Mouse (Mus musculus) intestine, embryonic 14.5 days (tissue): ENCODE results near the gene Inpp5f. TPM values are rescaled to one million over a fixed set of nuclear protein-coding genes. Genes with fewer than 3 reads are reported as not detected.

Experiments used
- ATAC-seq: fragments of 200-750 bp; cut with Nextera tagmentation; replicated peaks from 2 replicates; pipeline ENCODE4 v1.8.0; 2017; ENCODE audit warnings: low read depth, moderate number of reproducible peaks, moderate TSS enrichment, moderate library complexity; ENCODE audit not compliant: low FRiP score, low TSS enrichment
- DNase-seq: peaks from one replicate; pipeline ENCODE4 v3.0.0-alpha.2; 2018; ENCODE audit warnings: low spot score
- H3K27ac ChIP-seq: fragments of 300-500 bp; sonication (generic); 2 replicates; pipeline ENCODE4 v1.5.1; 2014; ENCODE audit warnings: low read depth, mild to moderate bottlenecking, control low read depth
- H3K27me3 ChIP-seq: fragments of 300-500 bp; sonication (generic); replicated peaks from 2 replicates; pipeline ENCODE4 v1.6.1; 2014; ENCODE audit warnings: low read length, control low read depth; ENCODE audit not compliant: control insufficient read depth, insufficient read depth
- H3K36me3 ChIP-seq: fragments of 300-500 bp; sonication (generic); 2 replicates; pipeline ENCODE4 v1.6.1; 2014; ENCODE audit warnings: low read length, control low read depth; ENCODE audit not compliant: control insufficient read depth, insufficient read depth
- H3K4me1 ChIP-seq: fragments of 300-500 bp; sonication (generic); replicated peaks from 2 replicates; pipeline ENCODE4 v1.6.1; 2014; ENCODE audit warnings: low read length, control low read depth, mixed read lengths; ENCODE audit not compliant: control insufficient read depth, insufficient read depth
- H3K4me2 ChIP-seq: fragments of 300-500 bp; sonication (generic); 2 replicates; pipeline ENCODE4 v1.6.1; 2014; ENCODE audit warnings: low read length
- H3K4me3 ChIP-seq: fragments of 300-500 bp; sonication (generic); 2 replicates; pipeline ENCODE4 v1.5.1; 2014; ENCODE audit warnings: low read depth, low read length, control low read depth, mixed read lengths
- H3K9ac ChIP-seq: fragments of 300-500 bp; sonication (generic); 2 replicates; pipeline ENCODE4 v1.6.1; 2014; ENCODE audit warnings: mild to moderate bottlenecking, low read length
- H3K9me3 ChIP-seq: fragments of 300-500 bp; sonication (generic); 2 replicates; pipeline ENCODE4 v1.6.1; 2016; ENCODE audit warnings: low read length, control low read depth; ENCODE audit not compliant: control insufficient read depth
- WGBS: fragments of 180-500 bp; shearing (Covaris S2); extraction: QIAGEN DNeasy Blood & Tissue Kit; methylation state at CpG from one replicate; pipeline ENCODE4 v1.1.7; 2014; 5-methylcytosine and 5-hydroxymethylcytosine counted together
- polyA plus RNA-seq: library from polyadenylated mRNA; unstranded; fragments of >200 nt; fragmentation: Nextera tagmentation; extraction: Ambion mirVana; gene quantifications from 2 replicates; pipeline ENCODE4 v1.2.1, GENCODE M21; 2014

The Inpp5f gene
- polyA plus RNA-seq, 1 experiment from 2014 or later = 33.7 TPM

DNA sequence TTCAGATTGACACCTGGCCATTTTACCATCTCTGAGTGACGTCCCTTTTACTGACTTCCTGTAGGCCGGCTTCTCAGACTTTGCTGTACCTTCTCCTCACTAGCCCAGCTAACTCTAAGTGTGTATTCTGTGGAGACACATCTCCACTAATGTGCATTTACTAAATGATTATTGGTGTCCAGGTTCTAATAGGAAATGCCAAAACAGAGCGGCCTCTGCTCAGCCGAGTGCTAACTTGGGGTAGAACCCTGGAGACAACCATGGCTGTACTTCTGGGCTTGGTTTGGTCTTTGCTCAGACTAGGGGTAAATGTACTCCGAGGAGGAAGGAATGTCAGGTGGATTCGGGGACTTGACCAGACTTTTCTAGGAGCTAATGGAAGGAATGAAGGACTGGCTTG, 638 bp upstream of the Inpp5f start:
- H3K27ac ChIP-seq = peak overlapping the region; percentile 24; the same call in 1 of the 2 replicates
- 0 out of 2 replicates have a peak overlapping the region, but pooled peaks have one; percentile 77 for H3K4me3 ChIP-seq
- 87% methylated on average over 6 of the region's 6 CpGs for WGBS
- H3K27me3 ChIP-seq = no peaks in the 10 kb centered on the region
- H3K4me1 ChIP-seq = peaks cover 12% of the 10 kb centered on the region
- peak; percentile 62 for DNase-seq
- no peaks in the 10 kb centered on the region for H3K36me3 ChIP-seq
- H3K4me2 ChIP-seq = peak overlapping the region; percentile 75
- H3K9me3 ChIP-seq = no peaks in the 10 kb centered on the region
- peak; percentile 11; the same call in 1 of the 2 replicates for ATAC-seq
- no peak overlapping the region for H3K9ac ChIP-seq

DNA sequence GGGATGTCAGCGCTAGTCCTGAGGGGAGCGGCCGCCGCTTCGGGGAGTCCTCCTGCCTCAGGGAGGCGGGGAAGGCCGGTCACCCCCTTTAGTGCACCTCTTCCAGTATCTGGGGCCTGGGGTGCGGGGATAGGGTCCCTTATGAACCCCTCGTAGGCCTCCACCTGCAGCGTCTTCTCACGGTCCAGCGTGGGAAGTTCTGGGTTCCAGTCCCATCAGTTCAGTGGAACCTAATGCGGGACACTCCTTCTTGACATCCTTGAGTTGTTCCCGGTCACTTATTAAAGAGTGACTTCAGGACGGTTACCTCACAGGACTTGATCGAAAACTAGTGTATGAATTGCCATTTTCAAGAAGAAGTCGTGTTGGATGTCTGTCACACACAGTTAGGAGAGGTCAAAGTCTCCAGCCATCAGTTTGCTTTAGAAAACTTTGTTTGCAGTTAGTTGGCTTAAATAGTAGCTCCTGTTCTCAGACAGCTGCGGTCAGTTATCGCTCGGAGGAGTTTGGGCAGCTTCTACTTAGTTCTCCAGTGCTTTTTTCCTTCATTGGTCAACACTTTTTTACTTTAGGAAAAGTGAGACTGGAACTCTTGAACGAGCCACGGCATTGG, 777 bp downstream of the Inpp5f start:
- ATAC-seq = no peak
- no peak for DNase-seq
- Histone ChIP-seq H3K9ac (peak overlapping the region; percentile 85), H3K27me3 (no peaks in the 10 kb centered on the region), H3K4me1 (peaks cover 12% of the 10 kb centered on the region), H3K36me3 (no peaks in the 10 kb centered on the region), H3K4me3 (peak overlapping the region; percentile 77), H3K9me3 (no peaks in the 10 kb centered on the region), H3K4me2 (peak overlapping the region; percentile 75), H3K27ac (peak overlapping the region; percentile 84)
- WGBS = 12% methylated on average over 22 of the region's 22 CpGs

DNA sequence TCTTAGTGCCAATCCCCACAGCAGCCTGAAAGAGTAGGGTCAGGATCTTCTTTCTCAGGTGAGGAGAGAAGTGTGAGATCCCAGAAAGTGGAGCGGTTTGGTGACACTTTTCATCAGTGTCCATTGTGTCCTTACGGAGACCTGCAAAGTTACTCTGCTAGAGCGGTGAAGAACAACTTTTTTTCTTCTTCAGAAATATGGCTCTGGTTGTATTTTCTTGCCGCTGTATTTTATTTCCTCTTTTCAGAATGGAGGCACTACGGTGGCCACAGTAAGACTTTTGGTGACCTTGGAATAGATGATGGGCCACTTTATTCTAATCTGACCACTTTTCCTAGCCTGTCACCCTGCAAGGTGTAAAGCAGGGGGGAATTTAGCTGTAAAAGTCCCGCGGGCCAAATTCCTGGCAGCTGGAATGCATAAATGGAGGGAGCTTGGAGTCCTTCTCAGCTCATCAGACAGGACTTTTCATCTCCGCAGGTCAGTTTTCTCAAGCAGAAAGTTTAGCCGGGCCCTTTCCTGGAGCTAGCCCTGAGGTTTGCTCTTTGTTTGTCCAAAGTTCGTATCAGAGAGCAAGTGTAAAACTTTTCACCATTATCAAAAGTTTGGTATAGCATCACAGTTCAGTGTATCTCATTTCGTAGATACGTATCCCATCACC, 1.5 kb downstream of the Inpp5f start:
- Histone ChIP-seq H3K9ac (no peak overlapping the region), H3K9me3 (no peaks in the 10 kb centered on the region), H3K27ac (no peak overlapping the region), H3K4me2 (peak overlapping the region; percentile 75), H3K36me3 (no peaks in the 10 kb centered on the region), H3K27me3 (no peaks in the 10 kb centered on the region), H3K4me3 (peak overlapping the region; percentile 77), H3K4me1 (peaks cover 12% of the 10 kb centered on the region)
- DNase-seq (no peak), ATAC-seq (no peak)
- WGBS = 74% methylated on average over 12 of the region's 12 CpGs

DNA sequence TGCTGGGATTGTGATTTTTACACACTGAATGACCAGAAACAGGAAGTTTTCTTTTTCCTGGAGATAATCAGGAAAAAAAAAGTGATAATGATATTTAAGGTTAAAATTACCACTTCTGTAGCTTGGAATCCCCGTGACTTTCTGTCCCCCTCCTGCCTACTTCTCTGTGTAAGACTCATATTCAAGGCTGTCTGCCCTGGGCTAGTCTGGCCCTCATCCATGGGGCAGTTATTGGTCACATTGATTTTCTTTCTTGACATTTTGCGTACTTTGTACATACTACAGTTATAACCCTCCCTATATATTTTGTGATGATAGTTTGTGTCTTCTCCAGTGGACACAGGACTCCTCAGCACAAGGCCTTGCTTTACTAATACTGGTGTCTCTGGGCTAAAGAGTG, 2.5 kb downstream of the Inpp5f start:
- no peaks in the 10 kb centered on the region for H3K27me3 ChIP-seq
- 78% methylated on average over 2 of the region's 2 CpGs for WGBS

DNA sequence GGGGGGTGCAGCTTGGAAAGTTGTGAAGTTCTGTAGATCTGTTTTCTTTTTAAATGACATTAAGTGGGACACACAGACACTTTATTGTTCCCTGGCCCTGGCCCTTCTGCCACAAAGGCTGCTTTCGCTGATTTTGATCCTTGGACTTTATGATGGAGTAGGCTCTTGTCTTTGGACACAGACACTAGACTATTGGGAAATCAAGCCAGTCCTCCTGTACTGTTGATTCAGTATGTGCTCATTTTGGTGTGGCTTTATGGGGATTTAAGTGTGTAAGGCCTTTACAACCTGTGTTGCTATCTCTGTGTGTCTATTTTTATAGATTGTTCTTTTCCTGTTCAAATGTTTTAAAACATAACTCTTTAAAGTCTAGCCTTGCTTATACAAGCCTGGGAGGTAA, 6.5 kb downstream of the Inpp5f start:
- Histone ChIP-seq H3K27me3 (no peaks in the 10 kb centered on the region), H3K4me2 (no peak overlapping the region), H3K4me1 (peaks cover 3% of the 10 kb centered on the region), H3K9ac (no peak overlapping the region), H3K36me3 (no peaks in the 10 kb centered on the region), H3K27ac (no peak overlapping the region), H3K4me3 (no peak overlapping the region), H3K9me3 (no peaks in the 10 kb centered on the region)
- 88% methylated on average over 1 of the region's 1 CpGs for WGBS
- DNase-seq (no peak), ATAC-seq (no peak)

More for the DNA sequence above, 2.5 kb downstream of the Inpp5f start:
- H3K9me3 ChIP-seq = no peaks in the 10 kb centered on the region
- no peaks in the 10 kb centered on the region for H3K36me3 ChIP-seq
- ATAC-seq (no peak), DNase-seq (no peak)
- no peak overlapping the region for H3K9ac ChIP-seq
- H3K4me1 ChIP-seq = peaks cover 12% of the 10 kb centered on the region
- no peak overlapping the region for H3K27ac ChIP-seq
- H3K4me2 ChIP-seq = no peak overlapping the region
- no peak overlapping the region for H3K4me3 ChIP-seq

DNA sequence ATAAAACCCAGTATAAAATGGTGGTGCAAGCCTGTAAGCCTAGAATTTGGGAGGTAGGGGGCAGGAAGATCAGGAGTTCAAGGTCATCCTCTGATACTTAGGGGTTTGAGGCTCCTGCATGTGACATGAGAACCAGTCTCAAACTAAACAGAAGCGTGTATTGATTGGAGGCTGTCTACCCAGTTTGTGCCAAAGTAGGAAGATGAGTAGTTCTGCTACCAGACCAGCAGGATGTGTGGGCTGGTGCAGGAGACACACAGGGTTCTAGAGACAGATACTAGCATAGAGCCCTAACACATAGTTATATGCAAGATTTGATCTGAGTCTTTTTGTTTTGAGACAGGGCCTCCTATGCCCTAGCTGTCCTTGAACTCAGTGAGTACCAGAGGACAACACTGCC, 9.1 kb downstream of the Inpp5f start:
- DNase-seq (no peak), ATAC-seq (no peak)
- Histone ChIP-seq H3K9ac (no peak overlapping the region), H3K4me1 (no peaks in the 10 kb centered on the region), H3K27ac (no peak overlapping the region), H3K9me3 (no peaks in the 10 kb centered on the region), H3K27me3 (no peaks in the 10 kb centered on the region), H3K36me3 (no peaks in the 10 kb centered on the region), H3K4me2 (no peak overlapping the region), H3K4me3 (no peak overlapping the region)
- WGBS = 97% methylated on average over 1 of the region's 1 CpGs

DNA sequence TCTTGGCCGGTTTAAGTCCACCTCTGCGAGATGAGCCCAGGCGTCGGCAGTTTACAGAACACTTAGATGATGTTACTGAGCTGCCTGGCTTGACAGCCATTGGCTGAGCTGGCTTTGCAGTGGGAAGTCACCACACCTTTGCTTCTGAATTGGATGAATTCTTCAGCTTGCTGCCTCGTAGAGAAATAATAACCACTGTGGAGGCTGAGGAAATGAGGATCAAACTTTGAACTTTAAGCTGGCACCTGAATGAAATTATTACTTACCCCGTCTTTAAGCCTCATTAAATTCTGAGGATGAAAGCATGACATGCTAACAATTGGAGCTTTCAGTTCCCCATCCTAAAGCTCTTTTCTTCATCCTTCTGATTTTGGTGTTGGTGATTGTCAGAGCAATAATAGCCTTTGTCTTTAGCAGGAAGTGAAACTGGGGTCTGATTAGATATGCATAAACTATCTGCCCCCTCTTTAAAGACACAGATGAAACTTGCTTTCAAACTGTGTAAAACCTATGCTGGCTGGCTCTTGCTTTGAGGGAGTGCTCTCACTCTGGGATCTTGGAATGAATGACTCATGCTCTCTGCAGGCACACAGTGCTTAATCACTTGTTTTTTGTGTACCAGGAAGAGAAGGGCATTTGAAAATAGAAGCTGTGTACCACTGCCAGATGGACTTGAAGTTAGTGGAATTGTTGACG, 11.3 kb downstream of the Inpp5f start:
- H3K4me2 ChIP-seq = no peak overlapping the region
- H3K36me3 ChIP-seq = no peaks in the 10 kb centered on the region
- no peaks in the 10 kb centered on the region for H3K27me3 ChIP-seq
- DNase-seq = no peak
- 63% methylated on average over 7 of the region's 7 CpGs for WGBS
- 0 out of 2 replicates have a peak overlapping the region, but pooled peaks have one; percentile 5 for H3K27ac ChIP-seq
- H3K9ac ChIP-seq = no peak overlapping the region
- ATAC-seq = no peak
- H3K4me1 ChIP-seq = no peaks in the 10 kb centered on the region
- H3K4me3 ChIP-seq = no peak overlapping the region
- H3K9me3 ChIP-seq = no peaks in the 10 kb centered on the region

DNA sequence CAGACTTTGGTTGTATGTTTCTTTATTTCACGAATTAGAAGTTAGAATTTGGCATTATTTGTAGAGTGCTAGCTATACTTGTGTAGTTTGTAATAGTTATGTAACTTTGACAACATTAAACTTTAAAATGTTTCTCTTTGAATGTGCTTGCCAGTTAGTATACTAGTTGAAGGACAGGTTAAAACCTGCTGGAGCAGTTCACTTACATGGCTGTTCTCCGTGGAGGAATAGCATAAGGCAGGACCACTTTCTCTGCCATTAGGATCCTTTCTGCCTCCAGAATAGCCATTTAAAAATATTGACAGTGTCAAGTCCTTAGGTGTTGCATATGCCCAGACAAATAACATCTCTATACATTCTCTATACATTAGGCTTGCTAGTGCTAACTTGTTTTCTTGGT, 11.9 kb downstream of the Inpp5f start:
- Histone ChIP-seq H3K36me3 (no peaks in the 10 kb centered on the region), H3K27me3 (no peaks in the 10 kb centered on the region), H3K4me2 (no peak overlapping the region), H3K4me1 (no peaks in the 10 kb centered on the region), H3K27ac (no peak overlapping the region), H3K9ac (no peak overlapping the region), H3K4me3 (no peak overlapping the region), H3K9me3 (no peaks in the 10 kb centered on the region)
- WGBS = 61% methylated on average over 2 of the region's 2 CpGs
- ATAC-seq = no peak
- DNase-seq = no peak
